Comparison of ENCODE assay signal across 17 mouse cellular contexts in the genomic region with DNA sequence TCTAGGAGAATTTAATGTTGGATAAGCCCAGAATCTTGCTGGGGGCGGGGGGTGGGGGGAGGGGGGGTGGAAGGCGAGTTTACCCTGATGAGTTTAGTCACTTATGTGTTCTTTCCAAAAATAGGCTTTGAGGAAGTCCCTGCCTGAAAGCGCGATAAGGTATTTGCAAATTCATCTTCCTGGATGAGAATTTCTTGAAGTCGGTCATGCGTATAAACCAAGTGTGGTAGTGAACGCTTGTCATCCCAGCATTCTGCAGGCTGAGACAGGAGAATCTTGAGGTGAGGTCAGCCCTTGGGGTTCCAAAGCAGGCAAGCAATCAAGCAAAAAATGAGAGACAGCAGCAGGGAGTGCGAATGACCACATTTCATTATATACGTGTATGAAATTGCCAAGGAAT. TPM values are rescaled to one million over a fixed set of nuclear protein-coding genes. Genes with fewer than 3 reads are reported as not detected.
DNase-seq lines count a peak whose midpoint lies in the region; ATAC-seq and TF ChIP-seq lines count a peak whose summit lies in the region.
"Had no signal": no experiment of that assay in that cellular context is flagged by ENCODE, and none has a peak within 500 bp of the region (broad histone marks: within the 10 kb centered on the region; RNA-seq: fewer than 3 reads in every experiment).

No protein-coding gene starts in this region.

- H3K9ac ChIP-seq in hindbrain, embryonic 13.5 days, result no peak overlapping the region
- H3K9ac ChIP-seq in forebrain, postnatal 0 days, result no peak overlapping the region
- H3K9ac ChIP-seq: embryonic facial prominence, embryonic 15.5 days; midbrain, embryonic 13.5 days had no signal

- H3K36me3 ChIP-seq in spleen, adult 2 months (ENCODE audit: control insufficient read depth, insufficient read depth, low read length), result no peaks in the 10 kb centered on the region
- no peaks in the 10 kb centered on the region for H3K36me3 ChIP-seq in hindbrain, embryonic 13.5 days
- H3K36me3 ChIP-seq in forebrain, postnatal 0 days (ENCODE audit: insufficient read depth), result no peaks in the 10 kb centered on the region
- H3K36me3 ChIP-seq: embryonic facial prominence, embryonic 15.5 days; midbrain, embryonic 13.5 days had no signal

- 22% methylated on average over 9 of the region's 9 CpGs for WGBS in spleen, adult 2 months
- WGBS in hindbrain, embryonic 13.5 days, result 88% methylated on average over 9 of the region's 9 CpGs
- 84% methylated on average over 9 of the region's 9 CpGs for WGBS in forebrain, postnatal 0 days

- H3K4me2 ChIP-seq in hindbrain, embryonic 13.5 days, result no peak overlapping the region
- H3K4me2 ChIP-seq in forebrain, postnatal 0 days (ENCODE audit: low read depth), result no peak overlapping the region
- H3K4me2 ChIP-seq: embryonic facial prominence, embryonic 15.5 days; midbrain, embryonic 13.5 days had no signal

- TF ChIP-seq POLR2A in spleen, adult 2 months (IDR thresholded peaks at IDR 0.05; ENCODE audit: low read depth, low read length), result no peak

- peaks cover 29% of the 10 kb centered on the region; the same call in 1 of the 2 replicates for H3K4me1 ChIP-seq in spleen, adult 2 months (ENCODE audit: control insufficient read depth, insufficient read depth, insufficient read length)
- H3K4me1 ChIP-seq in hindbrain, embryonic 13.5 days (replicated peaks), result peaks cover 18% of the 10 kb centered on the region
- peaks cover 2% of the 10 kb centered on the region; the same call in 1 of the 2 replicates for H3K4me1 ChIP-seq in forebrain, postnatal 0 days (ENCODE audit: insufficient read depth)

- H3K27me3 ChIP-seq in spleen, adult 2 months (ENCODE audit: control insufficient read depth, insufficient read depth, low read length), result no peaks in the 10 kb centered on the region
- H3K27me3 ChIP-seq in hindbrain, embryonic 13.5 days, result no peaks in the 10 kb centered on the region
- H3K27me3 ChIP-seq in forebrain, postnatal 0 days (ENCODE audit: insufficient read depth, low read length), result no peaks in the 10 kb centered on the region
- H3K27me3 ChIP-seq: embryonic facial prominence, embryonic 15.5 days; midbrain, embryonic 13.5 days had no signal

- H3K4me3 ChIP-seq in spleen, adult 2 months (ENCODE audit: extremely low read depth, insufficient read depth, insufficient read length), result no peak overlapping the region
- no peak overlapping the region for H3K4me3 ChIP-seq in hindbrain, embryonic 13.5 days
- no peak overlapping the region for H3K4me3 ChIP-seq in forebrain, postnatal 0 days (ENCODE audit: low read depth, low read length)
- H3K4me3 ChIP-seq: embryonic facial prominence, embryonic 15.5 days; layer of hippocampus, adult 2 months; midbrain, embryonic 13.5 days had no signal

- TF ChIP-seq CTCF in spleen, adult 2 months (IDR thresholded peaks at IDR 0.05; ENCODE audit: extremely low read depth, insufficient read depth, insufficient read length, insufficient replicate concordance), result no peak
- TF ChIP-seq CTCF in forebrain, postnatal 0 days (IDR thresholded peaks at IDR 0.05; ENCODE audit: low read depth), result no peak

- H3K9me3 ChIP-seq in hindbrain, embryonic 13.5 days, result no peaks in the 10 kb centered on the region
- H3K9me3 ChIP-seq in forebrain, postnatal 0 days (ENCODE audit: low read length), result no peaks in the 10 kb centered on the region
- H3K9me3 ChIP-seq: embryonic facial prominence, embryonic 15.5 days; midbrain, embryonic 13.5 days had no signal

- H3K27ac ChIP-seq in spleen, adult 2 months (ENCODE audit: insufficient read depth, low read length), result peak overlapping the region; percentile 6
- H3K27ac ChIP-seq in hindbrain, embryonic 13.5 days, result no peak overlapping the region
- H3K27ac ChIP-seq in forebrain, postnatal 0 days (ENCODE audit: low read depth, low read length), result no peak overlapping the region
- H3K27ac ChIP-seq: kidney, postnatal 0 days; layer of hippocampus, adult 2 months; midbrain, embryonic 13.5 days had no signal

- no peak for ATAC-seq in hindbrain, embryonic 13.5 days (ENCODE audit: low FRiP score)
- no peak for ATAC-seq in forebrain, postnatal 0 days
- ATAC-seq: forebrain, embryonic 16.5 days; inflammation-experienced regulatory T-cells, adult 6 months; midbrain, embryonic 13.5 days had no signal

- peak; percentile 51 for DNase-seq in cerebellum, adult 9-10 months
- DNase-seq in cerebellum, postnatal 36 days, result no peak
- no peak for DNase-seq in spleen, adult 2 months (ENCODE audit: low read depth in 1 of 2, low spot score in 2 of 2)
- no peak for DNase-seq in spleen, postnatal 10 days (ENCODE audit: low spot score in 2 of 2)
- DNase-seq in induced T-regulatory cell, adult 2 months (ENCODE audit: low read depth), result peak; percentile 43
- DNase-seq in forebrain, postnatal 0 days, result no peak
- no peak for DNase-seq in adrenal gland, adult 8-10 months
- DNase-seq: layer of hippocampus, postnatal 36 days; lung, adult 2 months; lung, postnatal 4 days had no signal

RNA-seq across cellular contexts. Expression of gene Mapk6, which starts 1.8 kb away (rescaled TPM):
- polyA plus RNA-seq in spleen, adult 2 months (2012; rRNA removed), result 11.4 and 12.7 TPM in 2 replicates
- polyA plus RNA-seq in hindbrain, embryonic 13.5 days (2015; fragmentation: Nextera tagmentation; extraction: Ambion mirVana), result 178 and 184 TPM in 2 replicates
- 121 and 157 TPM in 2 replicates for total RNA-seq in forebrain, postnatal 0 days (2014; rRNA removed)
- 69.5 and 94.2 TPM in 2 replicates for polyA plus RNA-seq in forebrain, postnatal 0 days (2015; fragmentation: Nextera tagmentation; extraction: Ambion mirVana)
- total RNA-seq in adrenal gland, adult 8-10 months (2022), result 10 to 100 TPM; 31.4 to 49.5 (median 36.9) TPM

RNA-seq across cellular contexts. Expression of gene Leo1, which starts 29.7 kb away (rescaled TPM):
- 2.0 and 2.1 TPM in 2 replicates for polyA plus RNA-seq in spleen, adult 2 months (2012; rRNA removed)
- 43.3 and 44.5 TPM in 2 replicates for polyA plus RNA-seq in hindbrain, embryonic 13.5 days (2015; fragmentation: Nextera tagmentation; extraction: Ambion mirVana)
- 33.4 and 37.3 TPM in 2 replicates for total RNA-seq in forebrain, postnatal 0 days (2014; rRNA removed)
- 31.4 and 39.8 TPM in 2 replicates for polyA plus RNA-seq in forebrain, postnatal 0 days (2015; fragmentation: Nextera tagmentation; extraction: Ambion mirVana)
- 10 to 100 TPM; 20.7 to 25.8 (median 22.3) TPM for total RNA-seq in adrenal gland, adult 8-10 months (2022)

Comparison
In these comparisons a context has a peak if more than half of its experiments do, and no peak if none do; other contexts are left out.
1. DNase-seq: peak in cerebellum, adult 9-10 months (single experiment) and induced T-regulatory cell, adult 2 months (single experiment); none in cerebellum, postnatal 36 days (0 of 2), spleen, adult 2 months (0 of 2), spleen, postnatal 10 days (0 of 2), forebrain, postnatal 0 days (single experiment) and adrenal gland, adult 8-10 months (single experiment).
2. RNA of gene Leo1, which starts 29.7 kb away (polyA plus RNA-seq): 43.3 to 44.5 TPM in hindbrain, embryonic 13.5 days and 31.4 to 39.8 TPM in forebrain, postnatal 0 days; 2.0 to 2.1 TPM in spleen, adult 2 months; every median in the first group is over 10 times any median in the second.